In genomic region chr2:12401137-12401536, GRCm38 (mm10) we compare ENCODE assay signal across 27 mouse cellular contexts.
"Had no signal": no experiment of that assay in that cellular context is flagged by ENCODE, and none has a peak within 500 bp of the region (broad histone marks: within the 10 kb centered on the region; RNA-seq: fewer than 3 reads in every experiment).

No protein-coding gene starts in this region.

- H3K27ac ChIP-seq: heart, adult 2 months; heart, embryonic 13.5 days; heart, embryonic 15.5 days; hindbrain, embryonic 13.5 days; hindbrain, embryonic 15.5 days; hindbrain, postnatal 0 days; kidney, embryonic 15.5 days; kidney, postnatal 0 days; limb, embryonic 13.5 days; limb, embryonic 15.5 days; liver, embryonic 12.5 days; liver, embryonic 14.5 days had no signal

- H3K4me3 ChIP-seq: heart, adult 2 months; heart, embryonic 13.5 days; heart, embryonic 15.5 days; hindbrain, embryonic 13.5 days; hindbrain, embryonic 15.5 days; kidney, embryonic 15.5 days; limb, embryonic 13.5 days; limb, embryonic 15.5 days; liver, embryonic 12.5 days had no signal

- H3K9ac ChIP-seq: heart, embryonic 13.5 days; heart, embryonic 15.5 days; hindbrain, embryonic 13.5 days; hindbrain, embryonic 15.5 days; kidney, embryonic 15.5 days; limb, embryonic 13.5 days; limb, embryonic 15.5 days; liver, embryonic 12.5 days; liver, embryonic 14.5 days had no signal

- ATAC-seq: hindbrain, postnatal 0 days; intestine, embryonic 16.5 days; liver, embryonic 12.5 days had no signal

- H3K4me1 ChIP-seq: hindbrain, embryonic 13.5 days; hindbrain, embryonic 15.5 days; kidney, embryonic 15.5 days; limb, embryonic 13.5 days; limb, embryonic 15.5 days; liver, embryonic 12.5 days had no signal

- H3K27me3 ChIP-seq: heart, embryonic 13.5 days; heart, embryonic 15.5 days; hindbrain, embryonic 13.5 days; hindbrain, embryonic 15.5 days; kidney, embryonic 15.5 days; limb, embryonic 13.5 days; limb, embryonic 15.5 days; liver, embryonic 12.5 days had no signal

- H3K4me2 ChIP-seq: heart, embryonic 11.5 days; heart, embryonic 13.5 days; heart, embryonic 15.5 days; hindbrain, embryonic 13.5 days; hindbrain, embryonic 15.5 days; kidney, embryonic 15.5 days; limb, embryonic 13.5 days; limb, embryonic 15.5 days; liver, embryonic 12.5 days had no signal

- H3K36me3 ChIP-seq: heart, embryonic 15.5 days; hindbrain, embryonic 13.5 days; hindbrain, embryonic 15.5 days; limb, embryonic 13.5 days; limb, embryonic 15.5 days had no signal

- DNase-seq: gastrocnemius, postnatal 14 days; gastrocnemius, postnatal 36 days; heart, adult 11 months; heart, adult 2 months; heart, postnatal 14 days; heart, postnatal 36 days; kidney, adult 11 months; kidney, adult 2 months; kidney, adult 9 months; kidney, postnatal 14 days; kidney, postnatal 36 days; layer of hippocampus, adult 9-11 months; layer of hippocampus, postnatal 36 days; left cerebral cortex, postnatal 4 days had no signal

- H3K9me3 ChIP-seq: heart, embryonic 13.5 days; heart, embryonic 15.5 days; hindbrain, embryonic 13.5 days; hindbrain, embryonic 15.5 days; kidney, embryonic 15.5 days; limb, embryonic 13.5 days; limb, embryonic 15.5 days; liver, embryonic 12.5 days had no signal
